Mouse (Mus musculus) CH12.LX (cell line): ENCODE measurements around the gene C8g. TPM values are rescaled to one million over a fixed set of nuclear protein-coding genes. Genes with fewer than 3 reads are reported as not detected.

Source experiments
- DNase-seq: peaks from one replicate; pipeline ENCODE4 v3.0.0-alpha.2; 2013; ENCODE audit errors: extremely low read depth
- H3K27ac ChIP-seq: 2 replicates; pipeline ENCODE4 v1.5.1; 2012; ENCODE audit warnings: low read depth, mild to moderate bottlenecking, control low read depth, moderate library complexity; ENCODE audit not compliant: insufficient read depth
- H3K27me3 ChIP-seq: replicated peaks from 2 replicates; pipeline ENCODE3; 2012; ENCODE audit warnings: inconsistent platforms
- H3K36me3 ChIP-seq, 2 experiments: replicated peaks in 1 of 2; 2 replicates each; pipeline versions ENCODE3 to v1.6.1; 2012; ENCODE audit warnings: inconsistent platforms in 1 of 2, low read length in 1 of 2, mild to moderate bottlenecking in 1 of 2, mixed read lengths in 1 of 2, moderate library complexity in 1 of 2; ENCODE audit not compliant: control insufficient read depth in 1 of 2, insufficient read depth in 1 of 2
- H3K4me1 ChIP-seq, 2 experiments: 2 replicates each; pipeline ENCODE4 v1.6.1; 2012; ENCODE audit warnings: inconsistent platforms in 1 of 2, moderate library complexity in 1 of 2; ENCODE audit not compliant: insufficient read depth in 2 of 2, control insufficient read depth in 1 of 2
- H3K4me2 ChIP-seq: 2 replicates; pipeline ENCODE4 v1.6.1; 2012; ENCODE audit warnings: low read depth, mild to moderate bottlenecking, control low read depth; ENCODE audit not compliant: poor library complexity, insufficient read depth, severe bottlenecking
- H3K4me3 ChIP-seq, 3 experiments: fragments of 150-350 bp in 1 of 3; sonication (generic) in 1 of 3; replicated peaks in 1 of 3; 2 replicates each; pipeline versions ENCODE3 to v1.5.1; 2011 to 2012; ENCODE audit warnings: low read depth in 2 of 3, low read length in 2 of 3, mild to moderate bottlenecking in 2 of 3, moderate library complexity in 2 of 3, control low read depth in 1 of 3, improper control_type of control experiment in 1 of 3, inconsistent platforms in 1 of 3, mixed read lengths in 1 of 3; ENCODE audit not compliant: poor library complexity in 1 of 3
- H3K79me2 ChIP-seq: replicated peaks from 2 replicates; pipeline ENCODE4 v1.6.1; 2012; ENCODE audit warnings: mild to moderate bottlenecking, moderate library complexity; ENCODE audit not compliant: control insufficient read depth, poor library complexity, insufficient read depth, severe bottlenecking; ENCODE audit errors: extremely low read depth
- H3K9ac ChIP-seq: 2 replicates; pipeline ENCODE4 v1.6.1; 2012; ENCODE audit warnings: low read depth, mild to moderate bottlenecking, control low read depth, moderate library complexity; ENCODE audit not compliant: insufficient read depth
- H3K9me3 ChIP-seq: replicated peaks from 2 replicates; pipeline ENCODE3; 2012; ENCODE audit warnings: low read length, inconsistent platforms, mixed read lengths
- CHD1 ChIP-seq: IDR thresholded peaks from 2 replicates; pipeline ENCODE4 v1.6.1; 2012; ENCODE audit warnings: low read depth, low read length, improper control_type of control experiment, inconsistent platforms
- CHD2 ChIP-seq: IDR thresholded peaks from 2 replicates; pipeline ENCODE4 v1.6.1; 2011; ENCODE audit warnings: low read length, improper control_type of control experiment
- EP300 ChIP-seq: IDR thresholded peaks from 2 replicates; pipeline ENCODE4 v1.6.1; 2011; ENCODE audit warnings: low read length, improper control_type of control experiment
- ETS1 ChIP-seq: conservative IDR thresholded peaks from 2 replicates; pipeline ENCODE4 v1.6.1; 2012; ENCODE audit warnings: low read depth, mild to moderate bottlenecking, inconsistent platforms, low read length, improper control_type of control experiment, moderate library complexity
- JUND ChIP-seq: conservative IDR thresholded peaks from 2 replicates; pipeline ENCODE4 v1.6.1; 2011; ENCODE audit warnings: low read depth, low read length, improper control_type of control experiment
- MAX ChIP-seq: IDR thresholded peaks from 2 replicates; pipeline ENCODE4 v1.6.1; 2011; ENCODE audit warnings: low read length, improper control_type of control experiment
- MAZ ChIP-seq: IDR thresholded peaks from 2 replicates; pipeline ENCODE4 v1.6.1; 2012; ENCODE audit warnings: low read depth, mild to moderate bottlenecking, inconsistent platforms, low read length, improper control_type of control experiment, moderate library complexity
- MEF2A ChIP-seq: IDR thresholded peaks from 2 replicates; pipeline ENCODE4 v1.6.1; 2014; ENCODE audit warnings: low read depth, mild to moderate bottlenecking, inconsistent platforms, low read length, improper control_type of control experiment, borderline replicate concordance
- MXI1 ChIP-seq: IDR thresholded peaks from 2 replicates; pipeline ENCODE4 v1.6.1; 2011; ENCODE audit warnings: mild to moderate bottlenecking, low read depth, low read length, improper control_type of control experiment
- MYC ChIP-seq: IDR thresholded peaks from 2 replicates; pipeline ENCODE4 v1.6.1; 2011; ENCODE audit warnings: low read depth, mild to moderate bottlenecking, improper control_type of control experiment, low read length
- NELFE ChIP-seq: IDR thresholded peaks from 2 replicates; pipeline ENCODE4 v1.6.1; 2011; ENCODE audit warnings: low read depth, low read length, improper control_type of control experiment
- NRF1 ChIP-seq: IDR thresholded peaks from 2 replicates; pipeline ENCODE4 v1.6.1; 2014; ENCODE audit warnings: low read depth, mild to moderate bottlenecking, inconsistent platforms, low read length, improper control_type of control experiment, moderate library complexity
- POLR2AphosphoS2 ChIP-seq: IDR thresholded peaks from 2 replicates; pipeline ENCODE4 v1.6.1; 2011; ENCODE audit warnings: low read depth, low read length, improper control_type of control experiment
- RAD21 ChIP-seq: IDR thresholded peaks from 2 replicates; pipeline ENCODE4 v1.6.1; 2011; ENCODE audit warnings: low read depth, mild to moderate bottlenecking, low read length, improper control_type of control experiment, moderate library complexity
- TCF12 ChIP-seq: IDR thresholded peaks from 2 replicates; pipeline ENCODE4 v1.6.1; 2014; ENCODE audit warnings: low read depth, mild to moderate bottlenecking, inconsistent platforms, low read length, improper control_type of control experiment
- UBTF ChIP-seq: IDR thresholded peaks from 2 replicates; pipeline ENCODE4 v1.6.1; 2012; ENCODE audit warnings: low read depth, mild to moderate bottlenecking, inconsistent platforms, low read length, improper control_type of control experiment, moderate library complexity
- USF2 ChIP-seq: conservative IDR thresholded peaks from 2 replicates; pipeline ENCODE4 v1.6.1; 2011; ENCODE audit warnings: low read depth, low read length, improper control_type of control experiment
- ZC3H11A ChIP-seq: IDR thresholded peaks from 2 replicates; pipeline ENCODE4 v1.6.1; 2012; ENCODE audit warnings: low read depth, mild to moderate bottlenecking, inconsistent platforms, low read length, improper control_type of control experiment
- ZKSCAN1 ChIP-seq: IDR thresholded peaks from 2 replicates; pipeline ENCODE4 v1.6.1; 2012; ENCODE audit warnings: low read depth, inconsistent platforms, low read length, improper control_type of control experiment, borderline replicate concordance
- ZMIZ1 ChIP-seq: IDR thresholded peaks from 2 replicates; pipeline ENCODE4 v1.6.1; 2012; ENCODE audit warnings: low read depth, mild to moderate bottlenecking, inconsistent platforms, low read length, improper control_type of control experiment
- dilution Hi-C: fragments of 300-500 bp; cut with MboI; formaldehyde crosslinking; loops from 2 replicates; pipeline ENCODE4 v1.14.3; 2020; ENCODE audit warnings: low sequenced_read_pairs; ENCODE audit not compliant: extremely low pct_unique_long_range_greater_than_20kb, extremely low pct_ligation_motif_present
- in situ Hi-C: fragments of 300-500 bp; cut with MboI; formaldehyde crosslinking; loops from 3 replicates; pipeline ENCODE4 v1.14.3; 2019; ENCODE audit warnings: low sequenced_read_pairs, low pct_ligation_motif_present, low pct_unique_long_range_greater_than_20kb, mixed read lengths
- polyA plus RNA-seq: library from polyadenylated mRNA; unstranded; fragments of >175 nt; gene quantifications from 2 replicates; pipeline ENCODE4 v1.2.1, GENCODE M21; 2012; ENCODE audit warnings: low read depth; ENCODE audit not compliant: insufficient read length
- total RNA-seq, 2 experiments: library from RNA; depleted of rRNA; stranded (reverse); fragments of 300-350 nt in 1 of 2; fragments of >200 nt in 1 of 2; gene quantifications; 2 replicates each; pipeline ENCODE4 v1.2.3; 2012 to 2014

The C8g gene
- total and polyA plus RNA-seq, 3 experiments = 1.2 to 2.7 (median 1.7) TPM

DNA sequence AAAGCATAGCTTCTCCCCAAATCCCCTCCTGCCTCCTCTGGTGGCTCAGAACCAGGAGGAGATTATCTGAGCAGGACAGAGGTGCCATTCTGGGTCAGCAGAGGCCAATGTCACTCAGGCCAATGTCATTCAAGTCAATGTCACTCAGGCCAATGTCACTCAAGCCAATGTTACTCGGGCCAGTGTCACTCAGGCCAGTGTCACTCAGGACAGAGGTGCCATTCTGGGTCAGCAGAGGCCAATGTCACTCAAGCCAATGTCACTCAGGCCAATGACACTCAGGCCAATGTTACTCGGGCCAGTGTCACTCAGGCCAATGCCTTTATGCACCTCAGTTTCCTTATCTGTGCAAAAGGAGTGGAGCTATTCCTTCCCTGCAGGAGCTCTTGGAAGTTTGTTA, 29.0 kb downstream of the C8g start:
- in situ Hi-C loops (no loop called here), dilution Hi-C loops (no loop called here)
- no peak overlapping the region for H3K4me3 ChIP-seq
- no peak overlapping the region for H3K9ac ChIP-seq
- TF ChIP-seq ETS1 = no peak
- TF ChIP-seq MAZ = no peak
- no peak for TF ChIP-seq JUND
- TF ChIP-seq MXI1 = no peak
- TF ChIP-seq CHD1 = no peak
- TF ChIP-seq ZKSCAN1 = no peak
- no peak for TF ChIP-seq ZC3H11A
- no peak for TF ChIP-seq MEF2A
- no peak for TF ChIP-seq POLR2AphosphoS2
- no peak for TF ChIP-seq USF2
- TF ChIP-seq MAX = no peak
- no peak for TF ChIP-seq ZMIZ1
- TF ChIP-seq NELFE = no peak
- TF ChIP-seq TCF12 = no peak
- no peak for TF ChIP-seq NRF1
- H3K36me3 ChIP-seq = no peaks in the 10 kb centered on the region
- no peak overlapping the region for H3K4me2 ChIP-seq
- H3K4me1 ChIP-seq = peaks cover 0 to 19% of the 10 kb centered on the region in 2 experiments; a peak in 2 of 4 replicates
- H3K9me3 ChIP-seq = no peaks in the 10 kb centered on the region
- H3K79me2 ChIP-seq = no peaks in the 10 kb centered on the region
- H3K27ac ChIP-seq = no peak overlapping the region
- H3K27me3 ChIP-seq = peaks cover 3% of the 10 kb centered on the region
- no peak for DNase-seq

DNA sequence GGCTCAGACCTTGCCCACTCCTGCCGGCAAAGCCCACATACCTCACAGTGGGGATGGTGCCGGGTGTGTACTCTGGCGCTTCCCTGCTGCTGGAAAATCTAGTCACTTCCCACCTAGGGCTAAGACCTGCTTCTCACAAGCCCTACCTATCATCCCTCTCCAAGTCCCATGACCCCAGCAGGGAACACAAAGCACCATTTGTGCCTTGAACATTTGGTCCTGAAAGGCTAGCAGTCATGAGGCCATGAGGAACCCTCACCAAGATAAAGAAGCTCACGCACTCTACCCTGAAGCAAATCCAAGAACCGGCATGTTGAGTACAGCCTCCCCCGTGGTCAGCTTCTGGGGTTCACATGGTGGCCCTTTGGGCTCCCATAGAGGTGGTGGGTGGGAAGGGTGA, 31.6 kb downstream of the C8g start, which contains the start of gene Ptgds:
Ptgds (minus strand) TSS at position 78 of the 400 bp plus-strand sequence.
- H3K4me1 ChIP-seq = peaks cover 14 to 44% of the 10 kb centered on the region in 2 experiments
- no peak within 1 kb of the TSS for H3K4me3 ChIP-seq
- no peak within 1 kb of the TSS for H3K27ac ChIP-seq
- DNase-seq = no peak
- dilution Hi-C loops (no loop called here), in situ Hi-C loops (no loop called here)
- no peaks in the 10 kb centered on the region for H3K27me3 ChIP-seq
- H3K36me3 ChIP-seq = no peaks in the 10 kb centered on the region
- H3K9ac ChIP-seq = no peak within 1 kb of the TSS
- no peaks in the 10 kb centered on the region for H3K9me3 ChIP-seq
- H3K4me2 ChIP-seq = no peak within 1 kb of the TSS
- TF ChIP-seq RAD21 (no peak), UBTF (no peak), CHD1 (no peak), MXI1 (no peak), EP300 (no peak), CHD2 (no peak), MYC (no peak), NRF1 (no peak), TCF12 (no peak)
- TF ChIP-seq, all 38 proteins: peak for 0
- no peaks in the 10 kb centered on the region for H3K79me2 ChIP-seq
